Mouse (Mus musculus): ENCODE data around the gene Smap2.

Smap2 gene

GRCm38 (mm10) chr4:121020040-121020790, 3.2 kb upstream of the Smap2 start:
- DNase-seq (ENCODE audit: low spot score in 2 of 2) = no peak

- DNase-seq (ENCODE audit: low spot score in 2 of 2) = no peak
Measured at GRCm38 (mm10) chr4:121018250-121018649, 1.2 kb upstream of the Smap2 start.

- DNase-seq (ENCODE audit: low spot score in 2 of 2) = peak; percentile 9 to 37
Measured at GRCm38 (mm10) chr4:121016021-121016898, 787 bp downstream of the Smap2 start.

GRCm38 (mm10) chr4:121015268-121015659, 1.8 kb downstream of the Smap2 start:
- no peak for DNase-seq (ENCODE audit: low spot score in 2 of 2)

DNA sequence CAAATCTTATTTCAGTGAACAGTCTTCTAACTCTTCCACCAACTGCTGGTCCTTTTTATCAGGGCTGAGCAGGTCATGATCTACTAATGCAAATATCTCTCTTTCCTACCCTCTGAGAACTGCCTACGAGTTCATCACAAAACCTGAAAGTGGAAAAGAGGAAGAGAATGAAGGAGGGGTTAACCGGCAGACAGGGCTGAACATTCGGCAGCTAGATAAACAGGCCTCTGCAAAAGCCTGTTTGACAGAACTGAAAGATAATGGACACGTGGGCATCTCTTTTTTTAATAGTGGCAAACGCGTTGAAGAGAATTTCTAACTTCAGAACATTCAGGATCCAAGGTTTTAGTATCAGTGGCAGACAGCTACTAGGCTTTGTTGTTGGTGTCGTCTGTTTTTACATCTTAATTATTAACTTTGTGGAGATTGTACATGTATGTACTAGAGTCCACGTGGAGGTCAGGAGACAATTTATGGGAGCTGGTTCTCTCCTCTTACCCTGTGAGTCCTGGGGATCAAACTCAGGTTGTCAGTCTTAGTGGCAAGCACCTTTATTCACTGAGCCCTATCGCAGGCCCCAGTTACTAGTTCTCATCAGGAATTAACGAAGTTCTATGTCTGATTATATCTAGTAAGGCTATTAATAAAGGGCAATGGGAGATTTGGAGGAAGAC, 2.3 kb downstream of the Smap2 start:
- no peak for DNase-seq (ENCODE audit: low spot score in 2 of 2)

- DNase-seq (ENCODE audit: low spot score in 2 of 2) = no peak
Measured at GRCm38 (mm10) chr4:121010770-121011549, 6.1 kb downstream of the Smap2 start.

GRCm38 (mm10) chr4:121009151-121009550, 7.9 kb downstream of the Smap2 start:
- no peak for DNase-seq (ENCODE audit: low spot score in 2 of 2)

GRCm38 (mm10) chr4:121008071-121008745, 8.8 kb downstream of the Smap2 start:
- DNase-seq (ENCODE audit: low spot score in 2 of 2) = no peak

DNA sequence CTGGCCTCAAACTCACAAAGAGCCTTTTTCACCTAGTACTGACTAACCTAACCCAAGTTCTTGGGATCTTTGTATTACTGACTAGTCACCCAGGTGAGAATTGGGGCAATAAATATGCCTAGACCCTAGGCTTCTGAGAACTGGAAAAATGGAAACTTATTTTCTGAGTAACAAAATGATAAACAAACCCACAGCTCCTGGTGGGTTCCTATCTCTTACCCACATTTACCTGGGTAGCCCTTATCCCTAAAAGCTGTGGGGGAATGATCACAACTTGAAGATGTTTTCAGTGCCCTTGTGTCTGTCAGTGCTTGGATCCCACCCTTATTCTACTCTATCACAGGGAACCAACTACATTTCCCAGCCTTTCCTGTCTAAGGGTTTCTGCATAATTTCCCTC, 10.0 kb downstream of the Smap2 start:
- DNase-seq (ENCODE audit: low spot score in 2 of 2) = no peak

GRCm38 (mm10) chr4:121004679-121005078, 12.4 kb downstream of the Smap2 start:
- no peak for DNase-seq (ENCODE audit: low spot score in 2 of 2)

DNA sequence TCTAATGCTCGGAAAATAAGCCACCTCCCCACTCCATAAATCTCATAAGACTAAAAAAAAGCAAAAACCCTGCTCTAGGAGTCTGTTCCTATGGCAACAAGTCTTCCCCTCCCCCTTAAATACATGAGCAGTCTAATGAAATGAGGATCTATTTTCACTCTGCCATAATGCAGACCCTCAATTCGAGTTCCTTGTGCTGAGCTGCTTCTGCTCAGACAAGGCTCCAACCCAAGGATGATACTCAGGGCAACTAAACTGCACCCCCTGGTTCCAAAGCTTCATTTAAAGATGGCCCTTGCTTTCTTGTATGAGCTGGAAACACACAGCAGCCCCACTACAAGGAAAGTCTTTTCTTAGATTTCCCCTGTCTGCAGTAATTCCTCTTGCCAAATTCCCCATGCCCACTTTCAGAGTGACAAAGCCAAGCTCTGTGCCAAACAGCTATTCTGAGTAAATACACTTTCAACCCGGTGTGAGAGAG, 13.4 kb downstream of the Smap2 start:
- no peak for DNase-seq (ENCODE audit: low spot score in 2 of 2)

- DNase-seq (ENCODE audit: low spot score in 2 of 2) = no peak
Measured at GRCm38 (mm10) chr4:121002400-121003171, 14.5 kb downstream of the Smap2 start.

DNA sequence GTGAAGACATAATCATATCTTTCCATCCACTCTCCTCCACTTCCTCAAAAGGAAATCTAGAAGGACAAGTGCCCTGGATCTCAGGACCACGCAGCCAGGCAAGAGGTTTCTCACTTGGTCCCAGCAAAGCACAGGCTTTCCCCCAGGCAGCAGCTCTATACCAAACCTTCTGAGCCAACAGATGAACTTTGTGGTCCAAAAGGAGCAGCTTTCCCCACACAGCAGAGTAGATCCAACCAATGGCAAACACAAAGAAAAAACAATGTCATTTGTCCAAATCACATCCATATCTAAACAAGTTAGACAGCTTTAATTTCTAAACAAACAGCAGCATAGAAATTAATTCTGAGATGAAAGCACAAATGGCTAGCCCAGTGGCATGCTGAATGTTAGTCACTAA, 15.4 kb downstream of the Smap2 start:
- no peak for DNase-seq (ENCODE audit: low spot score in 2 of 2)

DNA sequence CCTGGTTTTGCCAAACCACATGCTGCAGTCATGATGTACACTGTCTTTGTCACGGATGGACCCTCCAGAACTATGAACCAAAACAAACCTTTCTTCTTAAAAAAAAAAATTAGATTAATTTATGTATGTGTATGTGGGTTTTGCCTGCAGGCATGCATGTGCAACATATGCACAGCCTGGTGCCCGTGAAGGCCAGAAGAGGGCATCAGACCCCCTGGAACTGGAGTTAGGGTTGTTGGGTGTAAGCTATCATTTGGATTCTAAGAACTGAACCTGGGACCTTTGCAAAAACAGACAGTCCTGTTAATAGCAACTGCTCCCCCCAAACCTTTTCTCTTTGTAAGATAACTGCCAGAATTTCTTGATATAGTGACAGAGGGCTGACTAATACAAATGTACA, 16.0 kb downstream of the Smap2 start:
- DNase-seq (ENCODE audit: low spot score in 2 of 2) = no peak

DNA sequence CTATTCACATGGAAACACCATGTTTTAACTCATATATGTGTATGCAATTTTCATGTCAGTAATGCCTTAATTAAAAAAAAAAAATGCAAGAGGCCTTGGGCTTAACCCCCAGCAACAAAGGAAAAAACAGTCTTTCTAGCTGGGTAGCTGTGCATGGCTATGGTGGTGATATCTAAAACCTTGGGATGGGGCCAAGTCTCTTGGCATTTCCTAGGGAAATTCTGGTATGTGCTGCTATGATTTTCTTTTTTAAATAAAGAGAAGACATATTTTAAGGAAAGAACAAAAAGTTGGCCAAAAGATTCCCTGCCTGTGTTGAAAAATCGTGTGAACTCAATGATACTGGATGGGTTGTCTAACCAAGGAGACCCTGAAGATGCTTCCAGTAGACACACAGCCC, 21.1 kb downstream of the Smap2 start:
- DNase-seq (ENCODE audit: low spot score in 2 of 2) = no peak

- peak in 1 of 2 experiments; percentile 44 for DNase-seq (ENCODE audit: low spot score in 2 of 2)
Measured at GRCm38 (mm10) chr4:120993025-120993424, 24.0 kb downstream of the Smap2 start.

DNA sequence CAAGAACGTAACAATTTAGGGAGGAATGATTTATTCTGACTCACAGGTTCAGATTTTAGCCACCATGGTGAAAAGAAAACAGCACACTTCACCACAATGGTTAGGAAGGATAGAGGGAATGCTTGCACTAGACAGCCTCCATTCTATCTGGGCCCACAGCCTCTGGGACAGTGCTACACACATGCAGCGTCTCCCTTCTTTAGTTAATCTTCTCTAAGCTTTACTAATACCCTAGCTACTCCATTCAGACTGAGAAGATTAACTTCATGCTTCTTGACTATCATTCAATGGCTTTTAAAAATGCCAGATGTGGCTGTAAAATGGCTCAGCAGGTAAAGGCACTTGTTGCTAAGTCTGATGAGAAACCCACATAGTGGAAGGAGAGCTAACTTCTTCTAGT, 24.8 kb downstream of the Smap2 start:
- no peak for DNase-seq (ENCODE audit: low spot score in 2 of 2)

GRCm38 (mm10) chr4:120987319-120987718, 29.7 kb downstream of the Smap2 start:
- DNase-seq (ENCODE audit: low spot score in 2 of 2) = no peak

DNA sequence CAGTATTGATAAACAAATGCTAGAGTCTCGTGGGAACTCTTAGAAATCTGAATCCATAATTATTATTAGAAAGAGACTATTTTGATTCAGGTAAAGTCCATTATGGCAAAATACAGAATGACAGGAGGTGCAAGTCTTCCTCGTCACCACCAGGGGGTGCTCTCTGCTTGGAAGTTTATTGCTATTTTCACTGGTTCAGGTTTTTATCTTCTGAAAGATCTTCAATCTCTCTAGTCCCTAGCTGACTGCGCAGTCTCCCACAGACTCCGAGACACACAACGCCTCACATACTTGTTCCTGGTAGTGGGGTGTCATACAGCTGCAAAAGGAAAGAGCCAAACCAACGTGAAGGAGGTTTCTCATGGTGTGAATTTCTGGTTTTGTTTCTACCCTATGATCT, 30.6 kb downstream of the Smap2 start:
- no peak for DNase-seq (ENCODE audit: low spot score in 2 of 2)

DNA sequence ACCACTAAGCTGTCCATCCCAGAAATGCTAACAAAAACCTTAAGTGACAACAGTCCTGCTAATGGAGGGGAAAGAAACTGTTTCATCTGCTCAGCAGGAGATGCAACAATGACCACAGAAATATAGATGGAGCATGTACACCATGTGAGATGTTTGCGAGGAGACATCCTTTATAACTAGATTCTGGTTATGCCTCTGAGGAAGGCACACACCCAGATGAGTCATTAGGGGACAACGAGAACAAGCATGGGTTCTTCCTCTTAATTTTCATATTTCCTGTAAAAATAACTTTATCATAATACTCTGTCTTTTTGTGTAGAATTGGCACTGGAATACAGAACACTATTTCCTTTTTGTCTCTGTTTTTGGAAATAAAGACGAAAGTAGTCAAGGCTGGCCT, 38.8 kb downstream of the Smap2 start:
- no peak for DNase-seq (ENCODE audit: low spot score in 2 of 2)
